In genomic region chr11:80210321-80210720, GRCm38 (mm10) we compare ENCODE assay signal across 9 mouse cellular contexts. TPM values are rescaled to one million over a fixed set of nuclear protein-coding genes. Genes with fewer than 3 reads are reported as not detected.
DNase-seq lines count a peak whose midpoint lies in the region; ATAC-seq and TF ChIP-seq lines count a peak whose summit lies in the region.
"Had no signal": no experiment of that assay in that cellular context is flagged by ENCODE, and none has a peak within 500 bp of the region (broad histone marks: within the 10 kb centered on the region; RNA-seq: fewer than 3 reads in every experiment).

No protein-coding gene starts in this region.

- TF ChIP-seq CTCF in intestine, postnatal 0 days (IDR thresholded peaks at IDR 0.05; ENCODE audit: low read depth) = no peak

- peak overlapping the region; percentile 81; the same call in 1 of the 2 replicates for H3K9ac ChIP-seq in kidney, embryonic 14.5 days (ENCODE audit: low read depth, low read length)
- peak overlapping the region; percentile 94 for H3K9ac ChIP-seq in embryonic facial prominence, embryonic 14.5 days (ENCODE audit: low read depth, low read length)
- no peak overlapping the region; the same call in 1 of the 2 replicates for H3K9ac ChIP-seq in intestine, postnatal 0 days (ENCODE audit: low read depth, low read length)
- H3K9ac ChIP-seq in neural tube, embryonic 13.5 days = peak overlapping the region; percentile 91

- DNase-seq in kidney, adult 18-20 months = no peak
- no peak for DNase-seq in embryonic facial prominence, embryonic 14.5 days (ENCODE audit: low spot score)
- DNase-seq in ovary, adult 18-20 months (ENCODE audit: low spot score) = no peak
- DNase-seq in gastrocnemius, adult 18-20 months (ENCODE audit: low spot score) = no peak
- DNase-seq in left cerebral cortex, adult 8-10 months (ENCODE audit: low spot score in 2 of 2) = no peak
- DNase-seq: spleen, adult 18-20 months had no signal

- H3K36me3 ChIP-seq in kidney, embryonic 14.5 days (ENCODE audit: control insufficient read depth, insufficient read depth, low read length) = no peaks in the 10 kb centered on the region; the same call in 1 of the 2 replicates
- no peaks in the 10 kb centered on the region; the same call in 1 of the 2 replicates for H3K36me3 ChIP-seq in embryonic facial prominence, embryonic 14.5 days (ENCODE audit: control insufficient read depth, insufficient read depth, low read length)
- peaks cover 4% of the 10 kb centered on the region; the same call in 1 of the 2 replicates for H3K36me3 ChIP-seq in intestine, postnatal 0 days (ENCODE audit: control insufficient read depth, insufficient read depth)
- H3K36me3 ChIP-seq in neural tube, embryonic 13.5 days = peaks cover 17% of the 10 kb centered on the region

- peaks cover 9% of the 10 kb centered on the region for H3K4me1 ChIP-seq in kidney, embryonic 14.5 days (ENCODE audit: control insufficient read depth, insufficient read depth, low read length)
- peaks cover 10% of the 10 kb centered on the region for H3K4me1 ChIP-seq in embryonic facial prominence, embryonic 14.5 days (ENCODE audit: control insufficient read depth, insufficient read depth, low read length)
- 0 out of 2 replicates have a peak, but pooled peaks cover 4% of the 10 kb centered on the region for H3K4me1 ChIP-seq in intestine, postnatal 0 days (replicated peaks; ENCODE audit: control insufficient read depth, insufficient read depth, low read length)
- peaks cover 21% of the 10 kb centered on the region for H3K4me1 ChIP-seq in neural tube, embryonic 13.5 days (replicated peaks)

- H3K27ac ChIP-seq in kidney, embryonic 14.5 days (ENCODE audit: low read depth, low read length) = no peak overlapping the region
- H3K27ac ChIP-seq in embryonic facial prominence, embryonic 14.5 days (replicated peaks; ENCODE audit: low read depth, low read length) = no peak overlapping the region
- no peak overlapping the region for H3K27ac ChIP-seq in intestine, postnatal 0 days (ENCODE audit: low read depth, low read length)
- H3K27ac ChIP-seq in neural tube, embryonic 13.5 days (replicated peaks) = no peak overlapping the region

- H3K9me3 ChIP-seq in kidney, embryonic 14.5 days (ENCODE audit: control insufficient read depth, low read length) = no peaks in the 10 kb centered on the region
- no peaks in the 10 kb centered on the region for H3K9me3 ChIP-seq in embryonic facial prominence, embryonic 14.5 days (ENCODE audit: control insufficient read depth, low read length)
- no peaks in the 10 kb centered on the region for H3K9me3 ChIP-seq in intestine, postnatal 0 days (ENCODE audit: control insufficient read depth)
- no peaks in the 10 kb centered on the region for H3K9me3 ChIP-seq in neural tube, embryonic 13.5 days

- H3K4me3 ChIP-seq in kidney, embryonic 14.5 days (ENCODE audit: low read length) = peak overlapping the region; percentile 98; the same call in 1 of the 2 replicates
- peak overlapping the region; percentile 91 for H3K4me3 ChIP-seq in embryonic facial prominence, embryonic 14.5 days (ENCODE audit: low read depth, low read length)
- peak overlapping the region; percentile 81; the same call in 1 of the 2 replicates for H3K4me3 ChIP-seq in intestine, postnatal 0 days (ENCODE audit: low read depth, low read length)
- peak overlapping the region; percentile 94 for H3K4me3 ChIP-seq in neural tube, embryonic 13.5 days

- H3K27me3 ChIP-seq in kidney, embryonic 14.5 days (ENCODE audit: control insufficient read depth, insufficient read depth, low read length) = no peaks in the 10 kb centered on the region
- H3K27me3 ChIP-seq in embryonic facial prominence, embryonic 14.5 days (replicated peaks; ENCODE audit: control insufficient read depth, insufficient read depth, low read length) = no peaks in the 10 kb centered on the region
- H3K27me3 ChIP-seq in intestine, postnatal 0 days (replicated peaks; ENCODE audit: control insufficient read depth, insufficient read depth, low read length) = no peaks in the 10 kb centered on the region
- no peaks in the 10 kb centered on the region for H3K27me3 ChIP-seq in neural tube, embryonic 13.5 days

- 40% methylated on average over 6 of the region's 6 CpGs for WGBS in kidney, embryonic 14.5 days
- 50% methylated on average over 6 of the region's 6 CpGs for WGBS in embryonic facial prominence, embryonic 14.5 days
- WGBS in intestine, postnatal 0 days = 35% methylated on average over 6 of the region's 6 CpGs
- WGBS in neural tube, embryonic 13.5 days = 53% methylated on average over 6 of the region's 6 CpGs

- no peak for ATAC-seq in kidney, embryonic 14.5 days (ENCODE audit: low FRiP score, low TSS enrichment)
- ATAC-seq in embryonic facial prominence, embryonic 14.5 days (ENCODE audit: low read depth) = no peak
- ATAC-seq in intestine, postnatal 0 days = no peak
- ATAC-seq in neural tube, embryonic 13.5 days (ENCODE audit: low read depth) = no peak

- peak overlapping the region; percentile 54 for H3K4me2 ChIP-seq in kidney, embryonic 14.5 days (replicated peaks; ENCODE audit: low read depth, low read length)
- peak overlapping the region; percentile 63 for H3K4me2 ChIP-seq in embryonic facial prominence, embryonic 14.5 days (ENCODE audit: low read depth, low read length)
- peak overlapping the region; percentile 65 for H3K4me2 ChIP-seq in intestine, postnatal 0 days (replicated peaks; ENCODE audit: low read depth)
- H3K4me2 ChIP-seq in neural tube, embryonic 13.5 days = peak overlapping the region; percentile 66

RNA-seq across cellular contexts. Expression of gene Rhot1, which starts 1.5 kb away (rescaled TPM):
- polyA plus RNA-seq in kidney, embryonic 14.5 days (2014; fragmentation: Nextera tagmentation; extraction: Ambion mirVana) = 38.3 and 66.8 TPM in 2 replicates
- polyA plus RNA-seq in embryonic facial prominence, embryonic 14.5 days (2014; fragmentation: Nextera tagmentation; extraction: Ambion mirVana) = 58.8 and 60.9 TPM in 2 replicates
- polyA plus RNA-seq in intestine, postnatal 0 days (2015; fragmentation: Nextera tagmentation; extraction: Ambion mirVana) = 20.7 and 21.3 TPM in 2 replicates
- 76.2 and 80.0 TPM in 2 replicates for polyA plus RNA-seq in neural tube, embryonic 13.5 days (2015; fragmentation: Nextera tagmentation; extraction: Ambion mirVana)
- 10 to 100 TPM; 39.7 to 40.2 TPM for total RNA-seq in gastrocnemius, adult 18-20 months (2021)
- 10 to 100 TPM; 60.6 to 69.5 (median 63.4) TPM for total RNA-seq in left cerebral cortex, adult 8-10 months (2022)

RNA-seq across cellular contexts. Expression of gene Rnf135, which starts 26.7 kb away (rescaled TPM):
- polyA plus RNA-seq in kidney, embryonic 14.5 days (2014; fragmentation: Nextera tagmentation; extraction: Ambion mirVana) = 6.4 and 8.0 TPM in 2 replicates
- 6.7 and 8.3 TPM in 2 replicates for polyA plus RNA-seq in embryonic facial prominence, embryonic 14.5 days (2014; fragmentation: Nextera tagmentation; extraction: Ambion mirVana)
- polyA plus RNA-seq in intestine, postnatal 0 days (2015; fragmentation: Nextera tagmentation; extraction: Ambion mirVana) = 8.9 and 9.1 TPM in 2 replicates
- polyA plus RNA-seq in neural tube, embryonic 13.5 days (2015; fragmentation: Nextera tagmentation; extraction: Ambion mirVana) = 3.6 and 4.2 TPM in 2 replicates
- total RNA-seq in gastrocnemius, adult 18-20 months (2021) = 1 to 10 TPM; 1.6 to 1.7 TPM
- total RNA-seq in left cerebral cortex, adult 8-10 months (2022) = 1 to 10 TPM; 2.8 to 5.7 (median 4.6) TPM

RNA-seq across cellular contexts. Expression of gene Adap2, which starts 56.4 kb away (rescaled TPM):
- 1.3 and 2.1 TPM in 2 replicates for polyA plus RNA-seq in kidney, embryonic 14.5 days (2014; fragmentation: Nextera tagmentation; extraction: Ambion mirVana)
- polyA plus RNA-seq in embryonic facial prominence, embryonic 14.5 days (2014; fragmentation: Nextera tagmentation; extraction: Ambion mirVana) = 2.2 and 2.7 TPM in 2 replicates
- 11.7 and 11.9 TPM in 2 replicates for polyA plus RNA-seq in intestine, postnatal 0 days (2015; fragmentation: Nextera tagmentation; extraction: Ambion mirVana)
- polyA plus RNA-seq in neural tube, embryonic 13.5 days (2015; fragmentation: Nextera tagmentation; extraction: Ambion mirVana) = 3.6 and 3.9 TPM in 2 replicates
- 1 to 10 TPM; 2.7 to 3.6 TPM for total RNA-seq in gastrocnemius, adult 18-20 months (2021)
- 10 to 100 TPM in 2 of 4 experiments, 1 to 10 TPM in 2; 6.9 to 12.6 (median 9.4) TPM for total RNA-seq in left cerebral cortex, adult 8-10 months (2022)
